In genomic region chr9:81634163-81634562, GRCm38 (mm10) we compare ENCODE assay signal across 10 mouse cellular contexts. TPM values are rescaled to one million over a fixed set of nuclear protein-coding genes. Genes with fewer than 3 reads are reported as not detected.
DNase-seq lines count a peak whose midpoint lies in the region; ATAC-seq and TF ChIP-seq lines count a peak whose summit lies in the region.
"Had no signal": no experiment of that assay in that cellular context is flagged by ENCODE, and none has a peak within 500 bp of the region (broad histone marks: within the 10 kb centered on the region; RNA-seq: fewer than 3 reads in every experiment).

No protein-coding gene starts in this region.

- H3K27me3 ChIP-seq in heart, embryonic 11.5 days (ENCODE audit: control insufficient read depth, insufficient read depth, low read length): peaks cover 21% of the 10 kb centered on the region
- H3K27me3 ChIP-seq in heart, adult 2 months (ENCODE audit: control insufficient read depth, insufficient read depth, low read length): peaks cover 9% of the 10 kb centered on the region
- H3K27me3 ChIP-seq in forebrain, postnatal 0 days (ENCODE audit: insufficient read depth, low read length): peaks cover 13% of the 10 kb centered on the region
- peaks cover 27% of the 10 kb centered on the region for H3K27me3 ChIP-seq in midbrain, embryonic 15.5 days (replicated peaks)
- H3K27me3 ChIP-seq: CH12.LX had no signal

- H3K9me3 ChIP-seq in heart, embryonic 11.5 days (replicated peaks; ENCODE audit: control insufficient read depth, low read length): no peaks in the 10 kb centered on the region
- no peaks in the 10 kb centered on the region for H3K9me3 ChIP-seq in forebrain, postnatal 0 days (ENCODE audit: low read length)
- no peaks in the 10 kb centered on the region for H3K9me3 ChIP-seq in midbrain, embryonic 15.5 days

- no peaks in the 10 kb centered on the region for H3K79me2 ChIP-seq in heart, adult 2 months (replicated peaks; ENCODE audit: control insufficient read depth, insufficient read depth, low read length)

- TF ChIP-seq POLR2A in heart, adult 2 months (IDR thresholded peaks at IDR 0.05; ENCODE audit: insufficient read depth, low read depth, low read length): no peak

- WGBS in heart, embryonic 11.5 days (ENCODE audit: insufficient replicate concordance): 2% methylated on average over 10 of the region's 10 CpGs
- 1% methylated on average over 10 of the region's 10 CpGs for WGBS in heart, adult 2 months
- 2% methylated on average over 10 of the region's 10 CpGs for WGBS in forebrain, postnatal 0 days
- under 1% methylated on average over 10 of the region's 10 CpGs for WGBS in midbrain, embryonic 15.5 days

- intact Hi-C loops in heart, adult 2 months (cut with DNase I): no loop called here

- peak overlapping the region; percentile 28; the same call in 1 of the 2 replicates for H3K9ac ChIP-seq in heart, embryonic 11.5 days (ENCODE audit: low read depth, low read length)
- H3K9ac ChIP-seq in heart, adult 2 months (ENCODE audit: low read depth, low read length): no peak overlapping the region
- peak overlapping the region; percentile 63; the same call in 1 of the 2 replicates for H3K9ac ChIP-seq in forebrain, postnatal 0 days
- H3K9ac ChIP-seq in midbrain, embryonic 15.5 days: peak overlapping the region; percentile 49; the same call in 1 of the 2 replicates

- no peaks in the 10 kb centered on the region for H3K36me3 ChIP-seq in heart, embryonic 11.5 days (ENCODE audit: control insufficient read depth, insufficient read depth, low read length)
- no peaks in the 10 kb centered on the region for H3K36me3 ChIP-seq in heart, adult 2 months (ENCODE audit: control insufficient read depth, insufficient read depth, low read length)
- H3K36me3 ChIP-seq in forebrain, postnatal 0 days (ENCODE audit: insufficient read depth): no peaks in the 10 kb centered on the region
- no peaks in the 10 kb centered on the region for H3K36me3 ChIP-seq in midbrain, embryonic 15.5 days (replicated peaks)

- no peak for TF ChIP-seq EP300 in heart, adult 2 months (IDR thresholded peaks at IDR 0.05; ENCODE audit: insufficient read depth, low read depth, low read length)

- DNase-seq in heart, adult 2 months: no peak
- peak; percentile 34 for DNase-seq in Muller cell, postnatal 12 days (ENCODE audit: inconsistent ontology term)
- peak; percentile 23 for DNase-seq in forebrain, postnatal 0 days
- no peak for DNase-seq in spleen, postnatal 10 days (ENCODE audit: low spot score in 2 of 2)
- no peak for DNase-seq in gastrocnemius, postnatal 4 days (ENCODE audit: low spot score in 2 of 2)
- no peak for DNase-seq in spleen, postnatal 36 days (ENCODE audit: low spot score in 2 of 2)

- H3K4me2 ChIP-seq in heart, embryonic 11.5 days: peak overlapping the region; percentile 99
- H3K4me2 ChIP-seq in forebrain, postnatal 0 days (ENCODE audit: low read depth): peak overlapping the region; percentile 99
- peak overlapping the region; percentile 88 for H3K4me2 ChIP-seq in midbrain, embryonic 15.5 days

- no peak for ATAC-seq in heart, embryonic 11.5 days (replicated peaks; ENCODE audit: insufficient number of reproducible peaks, low FRiP score, low TSS enrichment)
- peak; percentile 14; the same call in 1 of the 2 replicates for ATAC-seq in forebrain, postnatal 0 days
- no peak for ATAC-seq in midbrain, embryonic 15.5 days (replicated peaks)

- TF ChIP-seq CTCF in heart, adult 2 months (IDR thresholded peaks at IDR 0.05): no peak
- peak; percentile 32; the same call in 1 of the 2 replicates for TF ChIP-seq CTCF in forebrain, postnatal 0 days (IDR thresholded peaks at IDR 0.05; ENCODE audit: low read depth)

- no peak overlapping the region for H3K27ac ChIP-seq in heart, embryonic 11.5 days (ENCODE audit: low read depth, low read length)
- H3K27ac ChIP-seq in heart, adult 2 months: no peak overlapping the region
- peak overlapping the region; percentile 22; the same call in 1 of the 2 replicates for H3K27ac ChIP-seq in forebrain, postnatal 0 days (ENCODE audit: low read depth, low read length)
- no peak overlapping the region for H3K27ac ChIP-seq in midbrain, embryonic 15.5 days

- H3K4me1 ChIP-seq in heart, embryonic 11.5 days (ENCODE audit: control insufficient read depth, insufficient read depth, low read length): no peaks in the 10 kb centered on the region; the same call in 1 of the 2 replicates
- no peaks in the 10 kb centered on the region for H3K4me1 ChIP-seq in heart, adult 2 months (ENCODE audit: control insufficient read depth, insufficient read depth, low read length)
- H3K4me1 ChIP-seq in forebrain, postnatal 0 days (ENCODE audit: insufficient read depth): peaks cover 2% of the 10 kb centered on the region; the same call in 1 of the 2 replicates
- peaks cover 30% of the 10 kb centered on the region for H3K4me1 ChIP-seq in midbrain, embryonic 15.5 days

- peak overlapping the region; percentile 75 for H3K4me3 ChIP-seq in heart, embryonic 11.5 days (ENCODE audit: low read depth, low read length)
- H3K4me3 ChIP-seq in heart, adult 2 months: no peak overlapping the region
- H3K4me3 ChIP-seq in forebrain, postnatal 0 days (ENCODE audit: low read depth, low read length): peak overlapping the region; percentile 71
- peak overlapping the region; percentile 62 for H3K4me3 ChIP-seq in midbrain, embryonic 15.5 days
- H3K4me3 ChIP-seq: erythroblast, embryonic 14.5 days had no signal

RNA-seq across cellular contexts. Expression of gene Htr1b, which starts 0.5 kb away (rescaled TPM):
- 0.69 and 0.93 TPM in 2 replicates for polyA plus RNA-seq in heart, embryonic 11.5 days (2014; fragmentation: Nextera tagmentation; extraction: Ambion mirVana)
- under 1 TPM; 0.23 to 0.43 TPM for total RNA-seq in heart, adult 2 months (2021)
- 0.44 and 0.72 TPM in 2 replicates for polyA plus RNA-seq in heart, adult 2 months (2012; rRNA removed)
- total RNA-seq in forebrain, postnatal 0 days (2014; rRNA removed): 8.2 and 9.3 TPM in 2 replicates
- polyA plus RNA-seq in forebrain, postnatal 0 days (2015; fragmentation: Nextera tagmentation; extraction: Ambion mirVana): 0.67 and 2.8 TPM in 2 replicates
- 4.2 and 5.1 TPM in 2 replicates for polyA plus RNA-seq in midbrain, embryonic 15.5 days (2015; fragmentation: Nextera tagmentation; extraction: Ambion mirVana)
- total RNA-seq in gastrocnemius, postnatal 4 days (2021): under 1 TPM; 0.08 to 0.12 TPM
- total RNA-seq: CH12.LX had no signal
- polyA plus RNA-seq: erythroblast, embryonic 14.5 days had no signal

Comparison
In these comparisons a context has a peak if more than half of its experiments do, and no peak if none do; other contexts are left out.
1. DNase-seq: peak in Muller cell, postnatal 12 days (single experiment) and forebrain, postnatal 0 days (single experiment); none in heart, adult 2 months (0 of 2), spleen, postnatal 10 days (0 of 2), gastrocnemius, postnatal 4 days (0 of 2) and spleen, postnatal 36 days (0 of 2).
2. Peak in every context shown above with its lines, with median percentiles within 50 percentile points of each other: H3K4me2 ChIP-seq.